Mouse (Mus musculus): Measurements from ENCODE around the gene Gm10715. TPM values are rescaled to one million over a fixed set of nuclear protein-coding genes. Genes with fewer than 3 reads are reported as not detected.
"Not testable (repeated sequence)": the region's sequence is repeated elsewhere in the genome, so short reads cannot be mapped to it uniquely, and the experiment has no call there.

The Gm10715 gene
- polyA plus RNA-seq, 1 experiment from 2014 or later: not detected

DNA sequence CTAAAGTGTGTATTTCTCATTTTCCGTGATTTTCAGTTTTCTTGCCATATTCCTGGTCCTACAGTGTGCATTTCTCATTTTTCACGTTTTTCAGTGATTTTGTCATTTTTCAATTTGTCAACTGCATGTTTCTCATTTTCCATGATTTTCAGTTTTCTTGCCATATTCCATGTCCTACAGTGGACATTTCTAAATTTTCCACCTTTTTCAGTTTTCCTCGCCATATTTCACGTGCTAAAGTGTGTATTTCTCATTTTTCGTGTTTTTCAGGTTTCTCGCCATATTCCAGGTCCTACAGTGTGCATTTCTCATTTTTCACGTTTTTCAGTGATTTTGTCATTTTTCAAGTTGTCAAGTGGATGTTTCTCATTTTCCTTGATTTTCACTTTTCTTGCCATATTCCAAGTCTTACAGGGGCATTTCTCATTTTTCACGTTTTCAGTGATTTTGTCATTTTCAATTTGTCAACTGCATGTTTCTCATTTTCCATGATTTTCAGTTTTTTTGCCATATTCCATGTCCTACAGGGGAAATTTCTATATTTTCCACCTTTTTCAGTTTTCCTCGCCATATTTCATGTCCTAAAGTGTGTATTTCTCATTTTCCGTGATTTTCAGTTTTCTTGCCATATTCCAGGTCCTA lies 5.9 kb upstream of the Gm10715 start:
- H3K9me3 ChIP-seq (ENCODE audit: control insufficient read depth, low read length); H3K27me3 ChIP-seq (ENCODE audit: control insufficient read depth, insufficient read depth, low read length); H3K36me3 ChIP-seq (ENCODE audit: control insufficient read depth, insufficient read depth, low read length); H3K4me3 ChIP-seq (ENCODE audit: low read depth, low read length); H3K4me2 ChIP-seq (replicated peaks; ENCODE audit: low read depth); H3K27ac ChIP-seq (replicated peaks); H3K9ac ChIP-seq (ENCODE audit: low read length); H3K4me1 ChIP-seq (replicated peaks; ENCODE audit: control insufficient read depth, insufficient read depth): not testable (repeated sequence)
- ATAC-seq (ENCODE audit: low FRiP score, low TSS enrichment) (peak; percentile 43; the same call in 1 of the 2 replicates), DNase-seq (ENCODE audit: low spot score) (peak; percentile 72)
- 51% methylated on average over 2 of the region's 10 CpGs for WGBS

DNA sequence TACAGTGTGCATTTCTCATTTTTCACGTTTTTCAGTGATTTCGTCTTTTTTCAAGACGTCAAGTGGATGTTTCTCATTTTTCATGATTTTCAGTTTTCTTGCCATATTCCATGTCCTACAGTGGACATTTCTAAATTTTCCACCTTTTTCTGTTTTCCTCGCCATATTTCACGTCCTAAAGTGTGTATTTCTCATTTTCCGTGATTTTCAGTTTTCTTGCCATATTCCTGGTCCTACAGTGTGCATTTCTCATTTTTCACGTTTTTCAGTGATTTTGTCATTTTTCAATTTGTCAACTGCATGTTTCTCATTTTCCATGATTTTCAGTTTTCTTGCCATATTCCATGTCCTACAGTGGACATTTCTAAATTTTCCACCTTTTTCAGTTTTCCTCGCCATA lies 2.4 kb upstream of the Gm10715 start, which contains the start of gene Gm17535:
Gene Gm17535, plus strand, starts transcription at position 301 of the 400 bp plus-strand sequence.
- not testable (repeated sequence) for H3K4me3 ChIP-seq (ENCODE audit: low read depth, low read length); H3K9ac ChIP-seq (ENCODE audit: low read length); H3K4me2 ChIP-seq (replicated peaks; ENCODE audit: low read depth); H3K36me3 ChIP-seq (ENCODE audit: control insufficient read depth, insufficient read depth, low read length); H3K27me3 ChIP-seq (ENCODE audit: control insufficient read depth, insufficient read depth, low read length); H3K9me3 ChIP-seq (ENCODE audit: control insufficient read depth, low read length); DNase-seq (ENCODE audit: low spot score); H3K27ac ChIP-seq (replicated peaks); ATAC-seq (ENCODE audit: low FRiP score, low TSS enrichment); H3K4me1 ChIP-seq (replicated peaks; ENCODE audit: control insufficient read depth, insufficient read depth)
- WGBS: no CpG with 5 or more reads among the region's 8 CpGs

DNA sequence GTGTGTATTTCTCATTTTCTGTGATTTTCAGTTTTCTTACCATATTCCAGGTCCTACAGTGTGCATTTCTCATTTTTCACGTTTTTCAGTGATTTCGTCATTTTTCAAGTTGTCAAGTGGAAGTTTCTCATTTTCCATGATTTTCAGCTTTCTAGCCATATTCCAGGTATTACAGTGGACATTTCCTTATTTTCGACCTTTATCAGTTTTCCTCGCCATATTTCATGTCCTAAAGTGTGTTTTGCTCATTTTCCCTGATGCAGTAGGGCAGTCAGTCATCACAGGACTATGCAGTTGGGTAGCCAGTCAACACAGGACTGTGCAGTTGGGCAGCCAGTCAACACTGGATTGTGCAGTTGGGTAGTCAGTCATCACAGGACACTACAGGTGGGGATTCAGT lies 1.5 kb downstream of the Gm10715 start:
- H3K9me3 ChIP-seq (ENCODE audit: control insufficient read depth, low read length); H3K4me3 ChIP-seq (ENCODE audit: low read depth, low read length); H3K36me3 ChIP-seq (ENCODE audit: control insufficient read depth, insufficient read depth, low read length); H3K27ac ChIP-seq (replicated peaks); DNase-seq (ENCODE audit: low spot score); H3K4me2 ChIP-seq (replicated peaks; ENCODE audit: low read depth); H3K27me3 ChIP-seq (ENCODE audit: control insufficient read depth, insufficient read depth, low read length); H3K9ac ChIP-seq (ENCODE audit: low read length); H3K4me1 ChIP-seq (replicated peaks; ENCODE audit: control insufficient read depth, insufficient read depth); ATAC-seq (ENCODE audit: low FRiP score, low TSS enrichment): not testable (repeated sequence)
- WGBS: 65% methylated on average over 4 of the region's 4 CpGs

Small RNAs within 50 kb of the gene (microRNA-seq; reads per million reads assigned to microRNA genes)
- not detected for gene Mir101c

Other genes starting within 250 kb of the Gm10715 start
- 2.9 TPM in 1 of 2 replicates, not detected in the other for gene Gm10722, start 36.0 kb upstream of the Gm10715 start, polyA plus RNA-seq (2015; fragmentation: Nextera tagmentation; extraction: Ambion mirVana)
- gene Gm11168, start 33.5 kb upstream of the Gm10715 start, polyA plus RNA-seq (2015; fragmentation: Nextera tagmentation; extraction: Ambion mirVana): 10.8 TPM in 1 of 2 replicates, not detected in the other
- 34.5 TPM in 1 of 2 replicates, not detected in the other for gene Gm10721, start 23.7 kb upstream of the Gm10715 start, polyA plus RNA-seq (2015; fragmentation: Nextera tagmentation; extraction: Ambion mirVana)
- 6.5 TPM in 1 of 2 replicates, not detected in the other for gene Gm10720, start 21.2 kb upstream of the Gm10715 start, polyA plus RNA-seq (2015; fragmentation: Nextera tagmentation; extraction: Ambion mirVana)
- 20.3 TPM in 1 of 2 replicates, not detected in the other for gene Gm10719, start 19.5 kb upstream of the Gm10715 start, polyA plus RNA-seq (2015; fragmentation: Nextera tagmentation; extraction: Ambion mirVana)
- 0.93 and 80.3 TPM in 2 replicates for gene Gm10718, start 13.3 kb upstream of the Gm10715 start, polyA plus RNA-seq (2015; fragmentation: Nextera tagmentation; extraction: Ambion mirVana)
- gene Gm10717, start 11.5 kb upstream of the Gm10715 start, polyA plus RNA-seq (2015; fragmentation: Nextera tagmentation; extraction: Ambion mirVana): 0.32 and 21.1 TPM in 2 replicates
- gene Gm17535, start 2.3 kb upstream of the Gm10715 start, polyA plus RNA-seq (2015; fragmentation: Nextera tagmentation; extraction: Ambion mirVana): 2.1 TPM in 1 of 2 replicates, not detected in the other

Data from stomach, postnatal 0 days (tissue).